Mouse (Mus musculus): ENCODE results near the gene Stt3b. TPM values are rescaled to one million over a fixed set of nuclear protein-coding genes. Genes with fewer than 3 reads are reported as not detected.

Gene Stt3b
- polyA plus RNA-seq, 2 experiments = 24.6 to 64.4 TPM

GRCm38 (mm10) chr9:115234561-115234960, 75.7 kb downstream of the Stt3b start:
- WGBS (ENCODE audit: insufficient replicate concordance) = 73% methylated on average over 2 of the region's 2 CpGs
- Histone ChIP-seq H3K27me3 (ENCODE audit: control insufficient read depth, insufficient read depth, low read length) (no peaks in the 10 kb centered on the region), H3K4me3 (ENCODE audit: insufficient read depth in 1 of 2, low read depth in 2 of 2, low read length in 2 of 2) (no peak overlapping the region), H3K27ac (no peak overlapping the region), H3K9ac (replicated peaks) (no peak overlapping the region), H3K9me3 (ENCODE audit: control insufficient read depth, low read length) (no peaks in the 10 kb centered on the region), H3K4me1 (replicated peaks; ENCODE audit: control insufficient read depth in 2 of 2, insufficient read depth in 2 of 2, low read length in 1 of 2) (no peaks in the 10 kb centered on the region), H3K4me2 (ENCODE audit: low read depth) (no peak overlapping the region), H3K36me3 (replicated peaks; ENCODE audit: control insufficient read depth, insufficient read depth, low read depth) (no peaks in the 10 kb centered on the region)
- DNase-seq (ENCODE audit: low read depth in 3 of 3, low spot score in 3 of 3) (no peak), ATAC-seq (ENCODE audit: insufficient read depth) (no peak)
- TF ChIP-seq CTCF (IDR thresholded peaks at IDR 0.05; ENCODE audit: low read depth) (no peak), EP300 (IDR thresholded peaks at IDR 0.05; ENCODE audit: low read depth) (no peak)

GRCm38 (mm10) chr9:115233721-115234120, 76.5 kb downstream of the Stt3b start:
- WGBS (ENCODE audit: insufficient replicate concordance) = 78% methylated on average over 5 of the region's 5 CpGs
- H3K4me2 ChIP-seq (ENCODE audit: low read depth) = no peak overlapping the region
- no peak overlapping the region for H3K4me3 ChIP-seq (ENCODE audit: insufficient read depth in 1 of 2, low read depth in 2 of 2, low read length in 2 of 2)
- no peaks in the 10 kb centered on the region for H3K4me1 ChIP-seq (replicated peaks; ENCODE audit: control insufficient read depth in 2 of 2, insufficient read depth in 2 of 2, low read length in 1 of 2)
- no peaks in the 10 kb centered on the region for H3K9me3 ChIP-seq (ENCODE audit: control insufficient read depth, low read length)
- DNase-seq (ENCODE audit: low read depth in 3 of 3, low spot score in 3 of 3) (no peak), ATAC-seq (ENCODE audit: insufficient read depth) (no peak)
- no peaks in the 10 kb centered on the region for H3K36me3 ChIP-seq (replicated peaks; ENCODE audit: control insufficient read depth, insufficient read depth, low read depth)
- H3K9ac ChIP-seq (replicated peaks) = no peak overlapping the region
- H3K27me3 ChIP-seq (ENCODE audit: control insufficient read depth, insufficient read depth, low read length) = no peaks in the 10 kb centered on the region
- no peak for TF ChIP-seq EP300 (IDR thresholded peaks at IDR 0.05; ENCODE audit: low read depth)
- TF ChIP-seq CTCF (IDR thresholded peaks at IDR 0.05; ENCODE audit: low read depth) = no peak
- H3K27ac ChIP-seq = no peak overlapping the region

GRCm38 (mm10) chr9:115231476-115231875, 78.7 kb downstream of the Stt3b start:
- Histone ChIP-seq H3K36me3 (replicated peaks; ENCODE audit: control insufficient read depth, insufficient read depth, low read depth) (no peaks in the 10 kb centered on the region), H3K27me3 (ENCODE audit: control insufficient read depth, insufficient read depth, low read length) (no peaks in the 10 kb centered on the region), H3K9me3 (ENCODE audit: control insufficient read depth, low read length) (no peaks in the 10 kb centered on the region), H3K4me1 (replicated peaks; ENCODE audit: control insufficient read depth in 2 of 2, insufficient read depth in 2 of 2, low read length in 1 of 2) (no peaks in the 10 kb centered on the region), H3K4me3 (ENCODE audit: insufficient read depth in 1 of 2, low read depth in 2 of 2, low read length in 2 of 2) (no peak overlapping the region), H3K9ac (replicated peaks) (no peak overlapping the region), H3K27ac (no peak overlapping the region), H3K4me2 (ENCODE audit: low read depth) (no peak overlapping the region)
- ATAC-seq (ENCODE audit: insufficient read depth) (no peak), DNase-seq (ENCODE audit: low read depth in 3 of 3, low spot score in 3 of 3) (no peak)
- WGBS (ENCODE audit: insufficient replicate concordance) = 73% methylated on average over 3 of the region's 3 CpGs
- TF ChIP-seq EP300 (IDR thresholded peaks at IDR 0.05; ENCODE audit: low read depth) (no peak), CTCF (IDR thresholded peaks at IDR 0.05; ENCODE audit: low read depth) (no peak)

GRCm38 (mm10) chr9:115230141-115230540, 80.1 kb downstream of the Stt3b start:
- no peak for ATAC-seq (ENCODE audit: insufficient read depth)
- TF ChIP-seq EP300 (IDR thresholded peaks at IDR 0.05; ENCODE audit: low read depth) (no peak), CTCF (IDR thresholded peaks at IDR 0.05; ENCODE audit: low read depth) (no peak)
- H3K36me3 ChIP-seq (replicated peaks; ENCODE audit: control insufficient read depth, insufficient read depth, low read depth) = no peaks in the 10 kb centered on the region
- H3K4me1 ChIP-seq (replicated peaks; ENCODE audit: control insufficient read depth in 2 of 2, insufficient read depth in 2 of 2, low read length in 1 of 2) = no peaks in the 10 kb centered on the region
- H3K4me2 ChIP-seq (ENCODE audit: low read depth) = no peak overlapping the region
- H3K9ac ChIP-seq (replicated peaks) = no peak overlapping the region
- H3K27ac ChIP-seq = no peak overlapping the region
- H3K27me3 ChIP-seq (ENCODE audit: control insufficient read depth, insufficient read depth, low read length) = no peaks in the 10 kb centered on the region
- whole genome bisulfite sequencing (ENCODE audit: insufficient replicate concordance) = 38% methylated on average over 3 of the region's 3 CpGs
- DNase-seq (ENCODE audit: low read depth in 3 of 3, low spot score in 3 of 3) = no peak
- no peaks in the 10 kb centered on the region for H3K9me3 ChIP-seq (ENCODE audit: control insufficient read depth, low read length)
- no peak overlapping the region for H3K4me3 ChIP-seq (ENCODE audit: insufficient read depth in 1 of 2, low read depth in 2 of 2, low read length in 2 of 2)

GRCm38 (mm10) chr9:115229676-115230075, 80.5 kb downstream of the Stt3b start:
- 74% methylated on average over 10 of the region's 10 CpGs for WGBS (ENCODE audit: insufficient replicate concordance)
- Histone ChIP-seq H3K27ac (no peak overlapping the region), H3K36me3 (replicated peaks; ENCODE audit: control insufficient read depth, insufficient read depth, low read depth) (no peaks in the 10 kb centered on the region), H3K4me3 (ENCODE audit: insufficient read depth in 1 of 2, low read depth in 2 of 2, low read length in 2 of 2) (no peak overlapping the region), H3K9me3 (ENCODE audit: control insufficient read depth, low read length) (no peaks in the 10 kb centered on the region), H3K9ac (replicated peaks) (no peak overlapping the region), H3K4me1 (replicated peaks; ENCODE audit: control insufficient read depth in 2 of 2, insufficient read depth in 2 of 2, low read length in 1 of 2) (no peaks in the 10 kb centered on the region), H3K27me3 (ENCODE audit: control insufficient read depth, insufficient read depth, low read length) (no peaks in the 10 kb centered on the region), H3K4me2 (ENCODE audit: low read depth) (no peak overlapping the region)
- DNase-seq (ENCODE audit: low read depth in 3 of 3, low spot score in 3 of 3) = no peak
- no peak for ATAC-seq (ENCODE audit: insufficient read depth)
- TF ChIP-seq CTCF (IDR thresholded peaks at IDR 0.05; ENCODE audit: low read depth) (no peak), EP300 (IDR thresholded peaks at IDR 0.05; ENCODE audit: low read depth) (no peak)
